Mouse (Mus musculus): ENCODE measurements around the gene Ninl. TPM values are rescaled to one million over a fixed set of nuclear protein-coding genes. Genes with fewer than 3 reads are reported as not detected.

Gene Ninl
- polyA plus RNA-seq, 1 experiment from 2014 or later, result 14.5 TPM

GRCm38 (mm10) chr2:151011273-151011672 lies 27.9 kb downstream of the Ninl start:
- ATAC-seq (ENCODE audit: insufficient number of reproducible peaks, insufficient read depth, low FRiP score, low TSS enrichment, low read depth), result no peak
- H3K4me2 ChIP-seq, result no peak overlapping the region

GRCm38 (mm10) chr2:151009515-151010085 lies 29.6 kb downstream of the Ninl start:
- peak overlapping the region; percentile 68 for H3K4me3 ChIP-seq (replicated peaks)
- H3K9ac ChIP-seq (replicated peaks), result peak overlapping the region; percentile 82
- no peaks in the 10 kb centered on the region for H3K9me3 ChIP-seq
- H3K4me2 ChIP-seq, result peak overlapping the region; percentile 77
- peak; percentile 69 for ATAC-seq (ENCODE audit: insufficient number of reproducible peaks, insufficient read depth, low FRiP score, low TSS enrichment, low read depth)
- H3K27ac ChIP-seq, result no peak overlapping the region
- H3K36me3 ChIP-seq, result no peaks in the 10 kb centered on the region
- H3K4me1 ChIP-seq (replicated peaks), result peaks cover 14% of the 10 kb centered on the region
- 87% methylated on average over 1 of the region's 1 CpGs for WGBS
- no peaks in the 10 kb centered on the region for H3K27me3 ChIP-seq

More at GRCm38 (mm10) chr2:151011273-151011672, 27.9 kb downstream of the Ninl start:
- Histone ChIP-seq H3K9ac (replicated peaks) (no peak overlapping the region), H3K4me1 (replicated peaks) (peaks cover 14% of the 10 kb centered on the region), H3K27me3 (no peaks in the 10 kb centered on the region), H3K27ac (no peak overlapping the region), H3K9me3 (no peaks in the 10 kb centered on the region), H3K4me3 (replicated peaks) (no peak overlapping the region), H3K36me3 (no peaks in the 10 kb centered on the region)
- WGBS, result 80% methylated on average over 1 of the region's 1 CpGs

GRCm38 (mm10) chr2:151008939-151009509 lies 30.2 kb downstream of the Ninl start:
- peaks cover 14% of the 10 kb centered on the region for H3K4me1 ChIP-seq (replicated peaks)
- peak overlapping the region; percentile 82 for H3K9ac ChIP-seq (replicated peaks)
- peak overlapping the region; percentile 77 for H3K4me2 ChIP-seq
- H3K36me3 ChIP-seq, result no peaks in the 10 kb centered on the region
- under 1% methylated on average over 57 of the region's 57 CpGs for WGBS
- H3K27me3 ChIP-seq, result no peaks in the 10 kb centered on the region
- H3K4me3 ChIP-seq (replicated peaks), result peak overlapping the region; percentile 68
- no peaks in the 10 kb centered on the region for H3K9me3 ChIP-seq
- H3K27ac ChIP-seq, result peak overlapping the region; percentile 79
- peak; percentile 97 for ATAC-seq (ENCODE audit: insufficient number of reproducible peaks, insufficient read depth, low FRiP score, low TSS enrichment, low read depth)

- ATAC-seq (ENCODE audit: insufficient number of reproducible peaks, insufficient read depth, low FRiP score, low TSS enrichment, low read depth), result peak; percentile 52
- Histone ChIP-seq H3K36me3 (no peaks in the 10 kb centered on the region), H3K4me3 (replicated peaks) (peak overlapping the region; percentile 68), H3K27ac (peak overlapping the region; percentile 79), H3K27me3 (no peaks in the 10 kb centered on the region), H3K9ac (replicated peaks) (peak overlapping the region; percentile 82), H3K9me3 (no peaks in the 10 kb centered on the region), H3K4me2 (peak overlapping the region; percentile 77), H3K4me1 (replicated peaks) (peaks cover 14% of the 10 kb centered on the region)
- under 1% methylated on average over 21 of the region's 21 CpGs for WGBS
These were observed 30.7 kb downstream of the Ninl start for GRCm38 (mm10) chr2:151008517-151008932.

- H3K9ac ChIP-seq (replicated peaks), result peak overlapping the region; percentile 82
- no peaks in the 10 kb centered on the region for H3K9me3 ChIP-seq
- H3K4me3 ChIP-seq (replicated peaks), result peak overlapping the region; percentile 68
- ATAC-seq (ENCODE audit: insufficient number of reproducible peaks, insufficient read depth, low FRiP score, low TSS enrichment, low read depth), result no peak
- peak overlapping the region; percentile 77 for H3K4me2 ChIP-seq
- H3K36me3 ChIP-seq, result no peaks in the 10 kb centered on the region
- H3K27ac ChIP-seq, result no peak overlapping the region
- no peaks in the 10 kb centered on the region for H3K27me3 ChIP-seq
- 35% methylated on average over 6 of the region's 6 CpGs for WGBS
- H3K4me1 ChIP-seq (replicated peaks), result peaks cover 14% of the 10 kb centered on the region
These were observed 31.2 kb downstream of the Ninl start for GRCm38 (mm10) chr2:151008006-151008405.

- Histone ChIP-seq H3K4me3 (replicated peaks) (no peak overlapping the region), H3K9ac (replicated peaks) (no peak overlapping the region), H3K9me3 (no peaks in the 10 kb centered on the region), H3K4me1 (replicated peaks) (peaks cover 14% of the 10 kb centered on the region), H3K27ac (no peak overlapping the region), H3K36me3 (no peaks in the 10 kb centered on the region), H3K4me2 (no peak overlapping the region), H3K27me3 (no peaks in the 10 kb centered on the region)
- 80% methylated on average over 5 of the region's 5 CpGs for WGBS
- no peak for ATAC-seq (ENCODE audit: insufficient number of reproducible peaks, insufficient read depth, low FRiP score, low TSS enrichment, low read depth)
These were observed 32.8 kb downstream of the Ninl start for GRCm38 (mm10) chr2:151006281-151006945.

- 91% methylated on average over 10 of the region's 10 CpGs for WGBS
- Histone ChIP-seq H3K9ac (replicated peaks) (no peak overlapping the region), H3K9me3 (no peaks in the 10 kb centered on the region), H3K4me2 (no peak overlapping the region), H3K36me3 (no peaks in the 10 kb centered on the region), H3K27ac (no peak overlapping the region), H3K4me1 (replicated peaks) (peaks cover 13% of the 10 kb centered on the region), H3K4me3 (replicated peaks) (no peak overlapping the region), H3K27me3 (no peaks in the 10 kb centered on the region)
- no peak for ATAC-seq (ENCODE audit: insufficient number of reproducible peaks, insufficient read depth, low FRiP score, low TSS enrichment, low read depth)
These were observed 34.8 kb downstream of the Ninl start for GRCm38 (mm10) chr2:151004390-151004789.

- no peak overlapping the region for H3K4me2 ChIP-seq
- no peak overlapping the region for H3K27ac ChIP-seq
- no peaks in the 10 kb centered on the region for H3K36me3 ChIP-seq
- ATAC-seq (ENCODE audit: insufficient number of reproducible peaks, insufficient read depth, low FRiP score, low TSS enrichment, low read depth), result no peak
- peaks cover 19% of the 10 kb centered on the region for H3K4me1 ChIP-seq (replicated peaks)
- H3K27me3 ChIP-seq, result no peaks in the 10 kb centered on the region
- no peak overlapping the region for H3K9ac ChIP-seq (replicated peaks)
- H3K4me3 ChIP-seq (replicated peaks), result no peak overlapping the region
- WGBS, result 91% methylated on average over 6 of the region's 6 CpGs
- no peaks in the 10 kb centered on the region for H3K9me3 ChIP-seq
These were observed 35.4 kb downstream of the Ninl start for GRCm38 (mm10) chr2:151003796-151004195.

- Histone ChIP-seq H3K4me1 (replicated peaks) (peaks cover 24% of the 10 kb centered on the region), H3K4me2 (no peak overlapping the region), H3K36me3 (no peaks in the 10 kb centered on the region), H3K27me3 (no peaks in the 10 kb centered on the region), H3K9ac (replicated peaks) (no peak overlapping the region), H3K27ac (no peak overlapping the region), H3K9me3 (no peaks in the 10 kb centered on the region), H3K4me3 (replicated peaks) (no peak overlapping the region)
- ATAC-seq (ENCODE audit: insufficient number of reproducible peaks, insufficient read depth, low FRiP score, low TSS enrichment, low read depth), result no peak
- WGBS, result 84% methylated on average over 5 of the region's 5 CpGs
These were observed 37.5 kb downstream of the Ninl start for GRCm38 (mm10) chr2:151001619-151002175.

GRCm38 (mm10) chr2:151000402-151001178 lies 38.6 kb downstream of the Ninl start:
- no peak for ATAC-seq (ENCODE audit: insufficient number of reproducible peaks, insufficient read depth, low FRiP score, low TSS enrichment, low read depth)
- no peak overlapping the region for H3K4me2 ChIP-seq
- 55% methylated on average over 7 of the region's 7 CpGs for WGBS
- no peak overlapping the region for H3K9ac ChIP-seq (replicated peaks)
- no peak overlapping the region for H3K27ac ChIP-seq
- no peaks in the 10 kb centered on the region for H3K27me3 ChIP-seq
- H3K9me3 ChIP-seq, result no peaks in the 10 kb centered on the region
- peaks cover 24% of the 10 kb centered on the region for H3K4me1 ChIP-seq (replicated peaks)
- no peak overlapping the region for H3K4me3 ChIP-seq (replicated peaks)
- H3K36me3 ChIP-seq, result no peaks in the 10 kb centered on the region

GRCm38 (mm10) chr2:150999021-150999420 lies 40.2 kb downstream of the Ninl start:
- ATAC-seq (ENCODE audit: insufficient number of reproducible peaks, insufficient read depth, low FRiP score, low TSS enrichment, low read depth), result no peak
- no peak overlapping the region for H3K4me3 ChIP-seq (replicated peaks)
- peaks cover 24% of the 10 kb centered on the region for H3K4me1 ChIP-seq (replicated peaks)
- no peaks in the 10 kb centered on the region for H3K27me3 ChIP-seq
- H3K9me3 ChIP-seq, result no peaks in the 10 kb centered on the region
- no peaks in the 10 kb centered on the region for H3K36me3 ChIP-seq
- WGBS, result 40% methylated on average over 3 of the region's 3 CpGs
- H3K4me2 ChIP-seq, result no peak overlapping the region
- H3K9ac ChIP-seq (replicated peaks), result no peak overlapping the region
- H3K27ac ChIP-seq, result 0 out of 2 replicates have a peak overlapping the region, but pooled peaks have one; percentile 25

All from limb, embryonic 12.5 days (tissue).